Mouse (Mus musculus): ENCODE results near the gene Bhlha9. TPM values are rescaled to one million over a fixed set of nuclear protein-coding genes. Genes with fewer than 3 reads are reported as not detected.

Bhlha9 gene
- polyA plus RNA-seq (2014; fragmentation: Nextera tagmentation; extraction: Ambion mirVana): 1.2 and 1.4 TPM in 2 replicates

DNA sequence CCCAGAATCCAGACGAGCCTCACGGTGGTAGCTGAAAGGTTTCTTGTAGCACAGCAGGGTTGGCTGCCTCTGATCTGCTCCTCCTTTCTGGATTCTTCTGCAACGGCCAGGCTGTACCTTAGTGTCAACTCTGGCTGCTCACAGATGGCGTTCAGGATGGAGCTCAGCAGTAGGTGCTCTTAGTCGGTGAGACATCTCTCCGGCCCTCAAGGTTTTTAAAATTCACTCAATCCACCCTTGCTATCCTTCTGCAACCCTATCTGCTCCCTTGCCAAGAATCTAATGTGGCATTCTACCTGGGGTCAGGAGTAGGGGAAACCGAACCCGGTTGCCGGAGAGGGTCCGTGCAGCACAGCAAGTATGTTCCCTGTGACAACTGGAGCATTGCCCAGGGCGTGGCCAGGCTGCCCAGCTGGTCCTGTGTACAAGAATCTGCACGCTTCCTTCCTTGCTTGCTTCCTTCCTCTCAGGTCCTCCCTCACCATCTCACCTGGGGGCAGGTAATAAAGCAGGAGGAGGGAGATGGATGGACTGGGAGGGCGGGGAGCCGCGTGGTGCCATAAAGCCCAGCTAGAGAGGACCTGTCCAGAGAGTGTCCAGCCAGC is at the start of gene Bhlha9:
TSS of gene Bhlha9 (plus strand) at position 600 of the 605 bp plus-strand sequence.
- no peak for ATAC-seq (ENCODE audit: low read depth)
- no peak within 1 kb of the TSS for H3K27ac ChIP-seq (ENCODE audit: low read depth, low read length)
- H3K27me3 ChIP-seq (ENCODE audit: control insufficient read depth, insufficient read depth, low read length): peaks cover 28% of the 10 kb centered on the region
- WGBS: 54% methylated on average over 15 of the region's 15 CpGs
- peak within 1 kb of the TSS; percentile 34 for H3K4me3 ChIP-seq (ENCODE audit: low read depth, low read length)
- H3K9me3 ChIP-seq (ENCODE audit: control insufficient read depth, low read length): no peaks in the 10 kb centered on the region
- H3K36me3 ChIP-seq (ENCODE audit: control insufficient read depth, insufficient read depth, low read length): no peaks in the 10 kb centered on the region
- peak within 1 kb of the TSS; percentile 72 for H3K4me2 ChIP-seq (ENCODE audit: low read depth, low read length)
- no peaks in the 10 kb centered on the region; the same call in 1 of the 2 replicates for H3K4me1 ChIP-seq (ENCODE audit: control insufficient read depth, insufficient read depth, low read length)
- H3K9ac ChIP-seq (replicated peaks; ENCODE audit: low read depth, low read length): peak within 1 kb of the TSS; percentile 48

DNA sequence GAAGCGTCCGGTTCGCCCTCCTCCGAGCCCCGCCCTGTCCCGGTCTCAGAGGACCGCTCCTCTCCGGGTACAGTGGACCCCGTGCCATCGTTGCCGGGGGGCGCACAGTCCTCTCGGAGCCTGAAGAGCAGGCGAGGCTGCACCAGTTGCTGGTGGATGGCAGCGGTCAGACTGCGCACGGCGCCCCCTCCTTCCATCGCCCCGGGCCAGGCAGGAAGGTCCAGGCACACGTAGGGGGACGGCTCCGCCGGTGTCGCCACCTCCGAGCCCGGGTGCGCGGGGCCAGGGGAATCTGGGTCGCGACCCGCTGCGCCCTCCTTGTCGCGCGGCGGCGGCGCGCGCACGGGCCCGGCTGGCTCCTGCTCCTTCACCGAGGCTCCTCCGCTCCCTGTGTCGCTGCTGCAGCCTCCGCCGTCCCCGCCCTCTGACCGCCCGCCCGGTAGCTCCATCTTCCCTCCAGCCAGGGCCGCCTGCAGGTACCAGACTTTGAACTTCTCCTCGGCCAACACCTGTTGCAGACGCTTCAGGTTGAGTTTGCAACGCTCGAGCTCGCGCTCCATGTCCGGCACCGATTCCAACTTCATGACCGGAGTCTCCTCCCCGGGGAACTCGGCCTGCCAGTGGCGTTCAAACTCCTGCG is 49.6 kb upstream of the Bhlha9 start:
- under 1% methylated on average over 63 of the region's 66 CpGs for WGBS
- H3K9me3 ChIP-seq (ENCODE audit: control insufficient read depth, low read length): no peaks in the 10 kb centered on the region
- H3K27ac ChIP-seq (ENCODE audit: low read depth, low read length): no peak overlapping the region
- peaks cover 9% of the 10 kb centered on the region for H3K4me1 ChIP-seq (ENCODE audit: control insufficient read depth, insufficient read depth, low read length)
- peak overlapping the region; percentile 100 for H3K4me2 ChIP-seq (ENCODE audit: low read depth, low read length)
- no peaks in the 10 kb centered on the region for H3K36me3 ChIP-seq (ENCODE audit: control insufficient read depth, insufficient read depth, low read length)
- H3K27me3 ChIP-seq (ENCODE audit: control insufficient read depth, insufficient read depth, low read length): no peaks in the 10 kb centered on the region; the same call in none of the 2 replicates
- H3K4me3 ChIP-seq (ENCODE audit: low read depth, low read length): peak overlapping the region; percentile 53
- ATAC-seq (ENCODE audit: low read depth): peak; percentile 10; the same call in 1 of the 2 replicates
- H3K9ac ChIP-seq (replicated peaks; ENCODE audit: low read depth, low read length): peak overlapping the region; percentile 56

DNA sequence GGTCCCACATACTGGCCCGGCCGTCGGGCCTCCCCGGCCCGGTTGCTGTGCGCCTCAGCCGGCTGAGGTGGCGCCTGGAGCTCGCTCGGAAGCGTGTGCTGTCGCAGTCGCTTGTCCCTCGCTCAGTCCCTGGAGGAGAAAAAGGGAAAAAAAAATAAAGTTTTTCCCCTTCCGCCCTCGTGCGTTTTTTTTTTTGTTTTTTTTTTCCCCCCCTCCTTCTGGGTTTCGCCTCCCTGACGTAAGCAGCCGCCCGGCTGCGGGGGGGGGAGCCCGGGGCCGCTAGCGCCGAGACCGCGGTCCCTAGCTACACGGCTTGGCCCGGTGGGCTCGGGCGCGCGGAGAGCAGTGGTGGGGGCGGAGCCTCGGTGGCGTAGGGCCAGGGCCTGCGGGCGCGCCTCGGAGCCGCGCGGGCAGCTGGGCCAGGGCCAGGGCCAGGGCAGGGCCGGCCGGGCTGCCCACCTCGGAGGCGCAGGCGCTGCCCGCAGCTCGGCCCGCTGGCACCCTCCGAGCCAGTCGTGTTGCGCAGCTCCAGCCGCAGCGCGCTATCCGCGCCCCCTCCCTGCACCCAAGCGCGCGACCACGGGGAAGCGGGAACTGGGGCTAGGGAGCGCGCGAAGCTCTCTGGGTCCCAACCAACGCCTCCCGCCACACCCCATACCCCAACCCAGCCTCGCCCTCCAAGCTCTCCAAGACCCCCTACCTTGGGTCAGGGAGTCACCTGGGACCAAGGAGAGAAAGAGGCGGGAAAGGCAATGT is 48.9 kb upstream of the Bhlha9 start:
- WGBS: under 1% methylated on average over 57 of the region's 72 CpGs
- Histone ChIP-seq H3K27me3 (ENCODE audit: control insufficient read depth, insufficient read depth, low read length) (no peaks in the 10 kb centered on the region; the same call in none of the 2 replicates), H3K9me3 (ENCODE audit: control insufficient read depth, low read length) (no peaks in the 10 kb centered on the region), H3K27ac (ENCODE audit: low read depth, low read length) (no peak overlapping the region), H3K36me3 (ENCODE audit: control insufficient read depth, insufficient read depth, low read length) (no peaks in the 10 kb centered on the region), H3K4me1 (ENCODE audit: control insufficient read depth, insufficient read depth, low read length) (peaks cover 9% of the 10 kb centered on the region), H3K4me2 (ENCODE audit: low read depth, low read length) (peak overlapping the region; percentile 100), H3K4me3 (ENCODE audit: low read depth, low read length) (peak overlapping the region; percentile 53), H3K9ac (replicated peaks; ENCODE audit: low read depth, low read length) (peak overlapping the region; percentile 56)
- peak; percentile 86 for ATAC-seq (ENCODE audit: low read depth)

- 52% methylated on average over 10 of the region's 10 CpGs for WGBS
- peak overlapping the region; percentile 53 for H3K4me3 ChIP-seq (ENCODE audit: low read depth, low read length)
- peaks cover 9% of the 10 kb centered on the region for H3K4me1 ChIP-seq (ENCODE audit: control insufficient read depth, insufficient read depth, low read length)
- no peaks in the 10 kb centered on the region for H3K36me3 ChIP-seq (ENCODE audit: control insufficient read depth, insufficient read depth, low read length)
- peak overlapping the region; percentile 100 for H3K4me2 ChIP-seq (ENCODE audit: low read depth, low read length)
- H3K27me3 ChIP-seq (ENCODE audit: control insufficient read depth, insufficient read depth, low read length): no peaks in the 10 kb centered on the region; the same call in none of the 2 replicates
- H3K9me3 ChIP-seq (ENCODE audit: control insufficient read depth, low read length): no peaks in the 10 kb centered on the region
- no peak overlapping the region for H3K9ac ChIP-seq (replicated peaks; ENCODE audit: low read depth, low read length)
- no peak overlapping the region for H3K27ac ChIP-seq (ENCODE audit: low read depth, low read length)
- ATAC-seq (ENCODE audit: low read depth): no peak
Observed at GRCm38 (mm10) chr11:76624071-76624470, 48.2 kb upstream of the Bhlha9 start.

GRCm38 (mm10) chr11:76624881-76625280 is 47.4 kb upstream of the Bhlha9 start:
- WGBS: 83% methylated on average over 3 of the region's 3 CpGs
- Histone ChIP-seq H3K36me3 (ENCODE audit: control insufficient read depth, insufficient read depth, low read length) (no peaks in the 10 kb centered on the region), H3K4me1 (ENCODE audit: control insufficient read depth, insufficient read depth, low read length) (peaks cover 9% of the 10 kb centered on the region), H3K9ac (replicated peaks; ENCODE audit: low read depth, low read length) (no peak overlapping the region), H3K27ac (ENCODE audit: low read depth, low read length) (no peak overlapping the region), H3K27me3 (ENCODE audit: control insufficient read depth, insufficient read depth, low read length) (no peaks in the 10 kb centered on the region; the same call in none of the 2 replicates), H3K9me3 (ENCODE audit: control insufficient read depth, low read length) (no peaks in the 10 kb centered on the region), H3K4me2 (ENCODE audit: low read depth, low read length) (no peak overlapping the region), H3K4me3 (ENCODE audit: low read depth, low read length) (no peak overlapping the region)
- ATAC-seq (ENCODE audit: low read depth): no peak

DNA sequence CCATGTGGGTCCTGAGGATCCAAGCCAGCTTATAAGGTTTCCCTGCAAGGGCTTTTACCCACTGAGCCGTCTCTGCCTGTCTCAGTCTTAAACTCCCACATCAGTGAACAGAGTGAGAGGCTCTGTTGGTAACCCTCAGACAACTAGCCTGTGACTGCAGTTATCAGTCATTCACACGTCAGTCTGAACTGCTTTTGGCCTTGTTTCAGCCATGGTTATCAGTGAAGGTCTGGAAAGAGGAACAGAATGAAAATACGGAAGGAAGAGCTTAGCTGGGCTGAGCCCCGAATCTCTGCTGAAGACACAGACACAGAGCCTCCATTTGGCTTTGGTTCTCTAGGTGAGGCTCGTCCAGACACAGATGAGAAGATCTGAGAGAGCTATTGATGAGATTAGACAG is 43.7 kb upstream of the Bhlha9 start:
- 85% methylated on average over 5 of the region's 5 CpGs for WGBS
- H3K27ac ChIP-seq (ENCODE audit: low read depth, low read length): no peak overlapping the region
- H3K4me2 ChIP-seq (ENCODE audit: low read depth, low read length): no peak overlapping the region

DNA sequence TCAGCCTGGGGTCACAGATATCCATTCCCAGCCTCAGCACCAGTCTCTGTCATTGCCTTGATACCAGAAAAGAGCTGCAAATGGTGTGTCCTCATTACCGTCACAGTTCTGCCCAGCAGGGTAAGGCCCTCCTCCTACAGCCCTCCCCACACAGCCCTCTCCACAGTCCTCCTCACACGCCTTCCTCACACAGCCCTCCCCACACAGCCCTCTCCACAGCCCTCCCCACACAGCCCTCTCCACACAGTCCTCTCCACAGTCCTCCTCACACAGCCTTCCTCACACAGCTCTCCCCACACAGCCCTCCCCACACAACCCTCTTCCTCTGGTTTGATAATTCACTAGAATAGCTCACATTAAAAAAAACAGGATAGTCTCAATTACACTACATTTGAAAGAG is 42.2 kb upstream of the Bhlha9 start:
- H3K9me3 ChIP-seq (ENCODE audit: control insufficient read depth, low read length): no peaks in the 10 kb centered on the region
- H3K4me3 ChIP-seq (ENCODE audit: low read depth, low read length): no peak overlapping the region
- no peaks in the 10 kb centered on the region for H3K36me3 ChIP-seq (ENCODE audit: control insufficient read depth, insufficient read depth, low read length)
- H3K9ac ChIP-seq (replicated peaks; ENCODE audit: low read depth, low read length): no peak overlapping the region
- no peaks in the 10 kb centered on the region for H3K4me1 ChIP-seq (ENCODE audit: control insufficient read depth, insufficient read depth, low read length)
- H3K27ac ChIP-seq (ENCODE audit: low read depth, low read length): no peak overlapping the region
- WGBS: 21% methylated on average over 2 of the region's 2 CpGs
- H3K27me3 ChIP-seq (ENCODE audit: control insufficient read depth, insufficient read depth, low read length): no peaks in the 10 kb centered on the region
- ATAC-seq (ENCODE audit: low read depth): no peak
- no peak overlapping the region for H3K4me2 ChIP-seq (ENCODE audit: low read depth, low read length)

More for the DNA sequence above, 43.7 kb upstream of the Bhlha9 start:
- Histone ChIP-seq H3K27me3 (ENCODE audit: control insufficient read depth, insufficient read depth, low read length) (no peaks in the 10 kb centered on the region), H3K36me3 (ENCODE audit: control insufficient read depth, insufficient read depth, low read length) (no peaks in the 10 kb centered on the region), H3K4me1 (ENCODE audit: control insufficient read depth, insufficient read depth, low read length) (no peaks in the 10 kb centered on the region), H3K4me3 (ENCODE audit: low read depth, low read length) (no peak overlapping the region), H3K9me3 (ENCODE audit: control insufficient read depth, low read length) (no peaks in the 10 kb centered on the region), H3K9ac (replicated peaks; ENCODE audit: low read depth, low read length) (no peak overlapping the region)
- no peak for ATAC-seq (ENCODE audit: low read depth)

GRCm38 (mm10) chr11:76630487-76630886 is 41.8 kb upstream of the Bhlha9 start:
- H3K27me3 ChIP-seq (ENCODE audit: control insufficient read depth, insufficient read depth, low read length): no peaks in the 10 kb centered on the region
- ATAC-seq (ENCODE audit: low read depth): no peak

More at GRCm38 (mm10) chr11:76630487-76630886, 41.8 kb upstream of the Bhlha9 start:
- no peak overlapping the region for H3K4me2 ChIP-seq (ENCODE audit: low read depth, low read length)
- H3K4me1 ChIP-seq (ENCODE audit: control insufficient read depth, insufficient read depth, low read length): no peaks in the 10 kb centered on the region
- H3K27ac ChIP-seq (ENCODE audit: low read depth, low read length): no peak overlapping the region
- no peak overlapping the region for H3K4me3 ChIP-seq (ENCODE audit: low read depth, low read length)
- no peaks in the 10 kb centered on the region for H3K36me3 ChIP-seq (ENCODE audit: control insufficient read depth, insufficient read depth, low read length)
- H3K9me3 ChIP-seq (ENCODE audit: control insufficient read depth, low read length): no peaks in the 10 kb centered on the region
- no peak overlapping the region for H3K9ac ChIP-seq (replicated peaks; ENCODE audit: low read depth, low read length)
- WGBS: 83% methylated on average over 5 of the region's 5 CpGs

Measured in neural tube, embryonic 14.5 days (tissue).